Mouse (Mus musculus) myocyte (in vitro differentiated cells): ENCODE results near the gene Zdhhc7. TPM values are rescaled to one million over a fixed set of nuclear protein-coding genes. Genes with fewer than 3 reads are reported as not detected.
A peak's percentile ranks its signal among the peaks of the same experiment; 100 is the strongest.

Experiments used
- H3K27me3 ChIP-seq: one replicate; pipeline ENCODE4 v1.6.1; 2011; ENCODE audit not compliant: control insufficient read depth, insufficient read depth, insufficient read length
- H3K36me3 ChIP-seq: one replicate; pipeline ENCODE4 v1.6.1; 2011; ENCODE audit not compliant: control insufficient read depth, insufficient read depth
- H3K4me2 ChIP-seq: one replicate; pipeline ENCODE4 v1.6.1; 2011; ENCODE audit warnings: low read depth, control low read depth
- H3K4me3 ChIP-seq: one replicate; pipeline ENCODE4 v1.5.1; 2011; ENCODE audit warnings: mild to moderate bottlenecking, control low read depth, moderate library complexity
- H3K79me2 ChIP-seq: one replicate; pipeline ENCODE4 v1.6.1; 2011; ENCODE audit not compliant: control insufficient read depth, insufficient read depth
- H3ac ChIP-seq: one replicate; pipeline ENCODE4 v1.6.1; 2011; ENCODE audit not compliant: control insufficient read depth, insufficient read length
- CEBPB ChIP-seq: IDR thresholded peaks from 2 replicates; pipeline ENCODE4 v1.6.1; 2011; ENCODE audit warnings: mild to moderate bottlenecking, moderate library complexity; ENCODE audit not compliant: poor library complexity, insufficient read depth, severe bottlenecking
- E2F4 ChIP-seq: IDR thresholded peaks from one replicate; pipeline ENCODE4 v1.6.1; 2011; ENCODE audit warnings: mild to moderate bottlenecking, control low read depth, moderate library complexity; ENCODE audit not compliant: insufficient read depth
- MAX ChIP-seq: IDR thresholded peaks from one replicate; pipeline ENCODE4 v1.6.1; 2011; ENCODE audit warnings: low read depth, mild to moderate bottlenecking, control low read depth
- MYOD1 ChIP-seq, 3 experiments: IDR thresholded peaks; one replicate each; pipeline ENCODE4 v1.6.1; 2011; ENCODE audit warnings: control low read depth in 2 of 3, low read depth in 2 of 3, mild to moderate bottlenecking in 2 of 3, moderate library complexity in 1 of 3; ENCODE audit not compliant: insufficient read length in 2 of 3, control insufficient read depth in 1 of 3
- MYOG ChIP-seq, 3 experiments: IDR thresholded peaks; one replicate each; pipeline ENCODE4 v1.6.1; 2011; ENCODE audit warnings: control low read depth in 2 of 3, low read depth in 2 of 3, mild to moderate bottlenecking in 2 of 3; ENCODE audit not compliant: insufficient read length in 2 of 3, control insufficient read depth in 1 of 3, insufficient read depth in 1 of 3
- POLR2A ChIP-seq: IDR thresholded peaks from one replicate; pipeline ENCODE4 v1.6.1; 2011; ENCODE audit warnings: low read depth, mild to moderate bottlenecking, control low read depth, moderate library complexity; ENCODE audit not compliant: insufficient read length
- POLR2AphosphoS2 ChIP-seq: IDR thresholded peaks from one replicate; pipeline ENCODE4 v1.6.1; 2011; ENCODE audit warnings: low read depth, control low read depth; ENCODE audit not compliant: insufficient read length
- REST ChIP-seq: IDR thresholded peaks from one replicate; pipeline ENCODE4 v1.6.1; 2011; ENCODE audit warnings: mild to moderate bottlenecking, control low read depth, moderate library complexity; ENCODE audit not compliant: insufficient read depth, insufficient read length
- SRF ChIP-seq: IDR thresholded peaks from one replicate; pipeline ENCODE4 v1.6.1; 2011; ENCODE audit warnings: low read depth; ENCODE audit not compliant: control insufficient read depth, insufficient read length
- TCF12 ChIP-seq: IDR thresholded peaks from one replicate; pipeline ENCODE4 v1.6.1; 2011; ENCODE audit warnings: mild to moderate bottlenecking, control low read depth; ENCODE audit not compliant: poor library complexity, insufficient read depth, severe bottlenecking
- TCF3 ChIP-seq: IDR thresholded peaks from one replicate; pipeline ENCODE4 v1.6.1; 2011; ENCODE audit warnings: low read depth, control low read depth; ENCODE audit not compliant: insufficient read length
- USF1 ChIP-seq: IDR thresholded peaks from one replicate; pipeline ENCODE4 v1.6.1; 2011; ENCODE audit warnings: low read depth, mild to moderate bottlenecking, control low read depth, moderate library complexity
- polyA plus RNA-seq: library from polyadenylated mRNA; unstranded; fragments of >200 nt; fragmentation: generic; extraction: Trizol; gene quantifications from one replicate; pipeline ENCODE4 v1.2.1, GENCODE M21; 2012; ENCODE audit warnings: missing spikeins

Gene Zdhhc7
- polyA plus RNA-seq, 1 experiment, result 31.7 TPM

DNA sequence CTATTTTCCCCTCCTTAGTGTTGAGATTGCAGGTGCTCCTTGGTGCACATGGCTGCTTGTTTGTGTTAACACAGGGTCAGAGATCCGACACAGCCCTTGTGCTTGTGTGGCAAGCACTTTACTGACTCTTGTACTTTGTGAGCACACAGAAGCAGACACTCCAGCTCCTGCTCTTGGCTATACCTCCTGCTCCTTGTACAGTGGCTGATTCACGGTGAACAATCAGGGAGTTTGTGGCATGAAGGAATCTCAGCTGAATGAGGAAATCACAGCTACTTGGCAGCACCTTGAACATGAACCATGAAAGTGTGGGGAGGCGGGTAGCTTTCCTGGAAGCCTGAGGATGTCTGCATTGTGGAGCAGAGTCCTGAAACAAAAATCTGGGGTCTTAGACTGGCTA lies 39.5 kb upstream of the Zdhhc7 start:
- H3K36me3 ChIP-seq, result no peaks in the 10 kb centered on the region
- no peak overlapping the region for H3ac ChIP-seq
- H3K27me3 ChIP-seq, result no peaks in the 10 kb centered on the region
- TF ChIP-seq TCF12, result no peak
- no peak for TF ChIP-seq E2F4
- TF ChIP-seq POLR2A, result no peak
- no peak for TF ChIP-seq REST
- no peak for TF ChIP-seq SRF
- TF ChIP-seq TCF3, result no peak
- no peak for TF ChIP-seq USF1
- TF ChIP-seq MAX, result no peak
- no peak overlapping the region for H3K4me3 ChIP-seq
- no peaks in the 10 kb centered on the region for H3K79me2 ChIP-seq
- H3K4me2 ChIP-seq, result no peak overlapping the region

GRCm38 (mm10) chr8:120138958-120139357 lies 37.7 kb upstream of the Zdhhc7 start:
- H3K36me3 ChIP-seq, result no peaks in the 10 kb centered on the region
- no peak overlapping the region for H3K4me2 ChIP-seq
- TF ChIP-seq CEBPB, result no peak
- TF ChIP-seq POLR2AphosphoS2, result no peak
- no peak for TF ChIP-seq POLR2A
- TF ChIP-seq TCF3, result no peak
- TF ChIP-seq USF1, result no peak
- TF ChIP-seq MYOD1 (IDR thresholded peaks at IDR 0.05; ENCODE audit: control insufficient read depth in 1 of 3, insufficient read length in 2 of 3, low read depth in 2 of 3), result no peak
- no peak for TF ChIP-seq TCF12
- TF ChIP-seq MAX, result no peak
- TF ChIP-seq E2F4, result no peak
- TF ChIP-seq SRF, result no peak
- TF ChIP-seq MYOG (IDR thresholded peaks at IDR 0.05; ENCODE audit: control insufficient read depth in 1 of 3, insufficient read depth in 1 of 3, insufficient read length in 2 of 3, low read depth in 2 of 3), result no peak
- no peak for TF ChIP-seq REST
- no peaks in the 10 kb centered on the region for H3K79me2 ChIP-seq
- H3ac ChIP-seq, result no peak overlapping the region
- H3K4me3 ChIP-seq, result no peak overlapping the region
- H3K27me3 ChIP-seq, result no peaks in the 10 kb centered on the region

GRCm38 (mm10) chr8:120136618-120137017 lies 35.3 kb upstream of the Zdhhc7 start:
- no peak overlapping the region for H3K4me3 ChIP-seq
- no peaks in the 10 kb centered on the region for H3K36me3 ChIP-seq
- no peak overlapping the region for H3ac ChIP-seq
- H3K79me2 ChIP-seq, result no peaks in the 10 kb centered on the region
- no peak for TF ChIP-seq SRF
- TF ChIP-seq MAX, result no peak
- no peak for TF ChIP-seq TCF3
- TF ChIP-seq MYOG (IDR thresholded peaks at IDR 0.05; ENCODE audit: control insufficient read depth in 1 of 3, insufficient read depth in 1 of 3, insufficient read length in 2 of 3, low read depth in 2 of 3), result no peak
- TF ChIP-seq POLR2A, result no peak
- no peak for TF ChIP-seq CEBPB
- TF ChIP-seq REST, result no peak
- no peak for TF ChIP-seq MYOD1 (IDR thresholded peaks at IDR 0.05; ENCODE audit: control insufficient read depth in 1 of 3, insufficient read length in 2 of 3, low read depth in 2 of 3)
- no peak for TF ChIP-seq TCF12
- TF ChIP-seq POLR2AphosphoS2, result no peak
- no peak for TF ChIP-seq USF1
- TF ChIP-seq E2F4, result no peak
- H3K27me3 ChIP-seq, result no peaks in the 10 kb centered on the region
- no peak overlapping the region for H3K4me2 ChIP-seq

- Histone ChIP-seq H3K4me2 (no peak overlapping the region), H3K4me3 (no peak overlapping the region)
- TF ChIP-seq E2F4, result no peak
- no peak for TF ChIP-seq MAX
- peak; percentile 86 for TF ChIP-seq USF1
- no peak for TF ChIP-seq MYOD1 (IDR thresholded peaks at IDR 0.05; ENCODE audit: control insufficient read depth in 1 of 3, insufficient read length in 2 of 3, low read depth in 2 of 3)
- no peak for TF ChIP-seq TCF12
These were observed 34.4 kb upstream of the Zdhhc7 start for GRCm38 (mm10) chr8:120135687-120136086.

GRCm38 (mm10) chr8:120133169-120133568 lies 31.9 kb upstream of the Zdhhc7 start:
- Histone ChIP-seq H3K4me2 (no peak overlapping the region), H3K79me2 (no peaks in the 10 kb centered on the region), H3K4me3 (no peak overlapping the region), H3ac (no peak overlapping the region), H3K36me3 (no peaks in the 10 kb centered on the region), H3K27me3 (no peaks in the 10 kb centered on the region)
- TF ChIP-seq CEBPB (no peak), USF1 (no peak), MYOD1 (IDR thresholded peaks at IDR 0.05; ENCODE audit: control insufficient read depth in 1 of 3, insufficient read length in 2 of 3, low read depth in 2 of 3) (peak in 1 of 3 experiments; percentile 66), MYOG (IDR thresholded peaks at IDR 0.05; ENCODE audit: control insufficient read depth in 1 of 3, insufficient read depth in 1 of 3, insufficient read length in 2 of 3, low read depth in 2 of 3) (no peak)

More at GRCm38 (mm10) chr8:120135687-120136086, 34.4 kb upstream of the Zdhhc7 start:
- H3ac ChIP-seq, result no peak overlapping the region
- no peaks in the 10 kb centered on the region for H3K79me2 ChIP-seq
- H3K27me3 ChIP-seq, result no peaks in the 10 kb centered on the region
- no peaks in the 10 kb centered on the region for H3K36me3 ChIP-seq
